Mouse (Mus musculus) heart, postnatal 0 days (tissue): ENCODE data around the gene Ppp1r15a. TPM values are rescaled to one million over a fixed set of nuclear protein-coding genes. Genes with fewer than 3 reads are reported as not detected.

ENCODE experiments used
- ATAC-seq: fragments of 200-750 bp; cut with Nextera tagmentation; 2 replicates; pipeline ENCODE4 v1.8.0; 2017; ENCODE audit warnings: low read depth, moderate number of reproducible peaks, moderate library complexity; ENCODE audit not compliant: insufficient read depth
- DNase-seq: peaks from one replicate; pipeline ENCODE4 v3.0.0-alpha.2; 2016; ENCODE audit warnings: low spot score
- H3K27ac ChIP-seq: fragments of 300-500 bp; sonication (generic); 2 replicates; pipeline ENCODE4 v1.5.1; 2014; ENCODE audit warnings: low read depth, mild to moderate bottlenecking
- H3K27me3 ChIP-seq: fragments of 300-500 bp; sonication (generic); 2 replicates; pipeline ENCODE4 v1.6.1; 2014; ENCODE audit warnings: low read length, mixed read lengths; ENCODE audit not compliant: control insufficient read depth, insufficient read depth
- H3K36me3 ChIP-seq: fragments of 300-500 bp; sonication (generic); replicated peaks from 2 replicates; pipeline ENCODE4 v1.6.1; 2014; ENCODE audit warnings: low read length, mixed read lengths; ENCODE audit not compliant: control insufficient read depth, insufficient read depth
- H3K4me1 ChIP-seq: fragments of 300-500 bp; sonication (generic); 2 replicates; pipeline ENCODE4 v1.6.1; 2014; ENCODE audit warnings: antibody characterized with exemption; ENCODE audit not compliant: control insufficient read depth, insufficient read depth
- H3K4me2 ChIP-seq: fragments of 300-500 bp; sonication (generic); 2 replicates; pipeline ENCODE4 v1.6.1; 2014; ENCODE audit warnings: low read depth, mild to moderate bottlenecking, low read length, moderate library complexity
- H3K4me3 ChIP-seq: fragments of 300-500 bp; sonication (generic); 2 replicates; pipeline ENCODE4 v1.5.1; 2014; ENCODE audit warnings: low read depth, low read length
- H3K9ac ChIP-seq: fragments of 300-500 bp; sonication (generic); replicated peaks from 2 replicates; pipeline ENCODE4 v1.6.1; 2014; ENCODE audit warnings: low read depth, low read length, mixed read lengths
- H3K9me3 ChIP-seq: fragments of 300-500 bp; sonication (generic); replicated peaks from 2 replicates; pipeline ENCODE4 v1.6.1; 2016; ENCODE audit warnings: low read length; ENCODE audit not compliant: control insufficient read depth
- CTCF ChIP-seq: IDR thresholded peaks from 2 replicates; pipeline ENCODE4 v1.5.1; 2016; ENCODE audit warnings: antibody characterized with exemption, control low read depth, low read depth
- EP300 ChIP-seq: IDR thresholded peaks from 2 replicates; pipeline ENCODE4 v1.6.1; 2016; ENCODE audit warnings: antibody characterized with exemption, low read depth
- WGBS: fragments of 180-500 bp; shearing (Covaris S2); extraction: QIAGEN DNeasy Blood & Tissue Kit; methylation state at CpG from one replicate; pipeline ENCODE4 v1.1.7; 2014; 5-methylcytosine and 5-hydroxymethylcytosine counted together
- polyA plus RNA-seq: library from polyadenylated mRNA; unstranded; fragments of >200 nt; fragmentation: Nextera tagmentation; extraction: Ambion mirVana; gene quantifications from 2 replicates; pipeline ENCODE4 v1.2.1, GENCODE M21; 2015
- total RNA-seq: library from RNA; depleted of rRNA; stranded (reverse); fragments of >200 nt; gene quantifications from 2 replicates; pipeline ENCODE4 v1.2.3, GENCODE M21; 2014; ENCODE audit warnings: low replicate concordance

The Ppp1r15a gene
- total and polyA plus RNA-seq, 2 experiments from 2014 or later: 10.6 to 22.8 TPM

- Histone ChIP-seq H3K9ac (no peak overlapping the region), H3K4me1 (no peaks in the 10 kb centered on the region), H3K36me3 (no peaks in the 10 kb centered on the region), H3K9me3 (no peaks in the 10 kb centered on the region), H3K27ac (no peak overlapping the region), H3K27me3 (no peaks in the 10 kb centered on the region), H3K4me3 (no peak overlapping the region), H3K4me2 (no peak overlapping the region)
- DNase-seq (no peak), ATAC-seq (no peak)
- TF ChIP-seq EP300: no peak
- no peak for TF ChIP-seq CTCF
- 92% methylated on average over 16 of the region's 16 CpGs for WGBS
Measured at GRCm38 (mm10) chr7:45549641-45550436, 23.8 kb upstream of the Ppp1r15a start.

GRCm38 (mm10) chr7:45544525-45544924 is 18.5 kb upstream of the Ppp1r15a start:
- 88% methylated on average over 1 of the region's 1 CpGs for WGBS

GRCm38 (mm10) chr7:45540213-45540612 is 14.1 kb upstream of the Ppp1r15a start:
- Histone ChIP-seq H3K9me3 (0 out of 2 replicates have a peak, but pooled peaks cover 4% of the 10 kb centered on the region), H3K9ac (no peak overlapping the region), H3K4me2 (no peak overlapping the region), H3K4me1 (0 out of 2 replicates have a peak, but pooled peaks cover 5% of the 10 kb centered on the region), H3K27me3 (no peaks in the 10 kb centered on the region), H3K36me3 (no peaks in the 10 kb centered on the region), H3K27ac (no peak overlapping the region), H3K4me3 (no peak overlapping the region)
- TF ChIP-seq CTCF (no peak), EP300 (no peak)
- ATAC-seq (no peak), DNase-seq (no peak)
- 68% methylated on average over 2 of the region's 2 CpGs for WGBS

More at GRCm38 (mm10) chr7:45544525-45544924, 18.5 kb upstream of the Ppp1r15a start:
- Histone ChIP-seq H3K4me1 (no peaks in the 10 kb centered on the region), H3K27me3 (no peaks in the 10 kb centered on the region), H3K27ac (no peak overlapping the region), H3K4me3 (no peak overlapping the region), H3K9me3 (0 out of 2 replicates have a peak, but pooled peaks cover 4% of the 10 kb centered on the region), H3K36me3 (no peaks in the 10 kb centered on the region), H3K9ac (no peak overlapping the region), H3K4me2 (no peak overlapping the region)
- no peak for ATAC-seq
- DNase-seq: no peak
- TF ChIP-seq EP300 (no peak), CTCF (no peak)

GRCm38 (mm10) chr7:45539095-45539494 is 13.0 kb upstream of the Ppp1r15a start:
- no peaks in the 10 kb centered on the region for H3K27me3 ChIP-seq
- ATAC-seq: no peak
- H3K36me3 ChIP-seq: no peaks in the 10 kb centered on the region
- 88% methylated on average over 3 of the region's 3 CpGs for WGBS
- no peak for TF ChIP-seq EP300
- TF ChIP-seq CTCF: no peak
- H3K9ac ChIP-seq: no peak overlapping the region
- H3K9me3 ChIP-seq: no peaks in the 10 kb centered on the region
- H3K4me2 ChIP-seq: no peak overlapping the region
- no peak overlapping the region for H3K4me3 ChIP-seq
- DNase-seq: no peak
- no peak overlapping the region for H3K27ac ChIP-seq
- 0 out of 2 replicates have a peak, but pooled peaks cover 5% of the 10 kb centered on the region for H3K4me1 ChIP-seq

GRCm38 (mm10) chr7:45538163-45539041 is 12.3 kb upstream of the Ppp1r15a start:
- Histone ChIP-seq H3K36me3 (no peaks in the 10 kb centered on the region), H3K4me2 (peak overlapping the region; percentile 82), H3K9ac (peak overlapping the region; percentile 34; the same call in 1 of the 2 replicates), H3K4me3 (peak overlapping the region; percentile 49), H3K4me1 (0 out of 2 replicates have a peak, but pooled peaks cover 5% of the 10 kb centered on the region), H3K27ac (no peak overlapping the region), H3K27me3 (no peaks in the 10 kb centered on the region), H3K9me3 (no peaks in the 10 kb centered on the region)
- DNase-seq: peak; percentile 78
- 2% methylated on average over 29 of the region's 29 CpGs for WGBS
- TF ChIP-seq CTCF (peak; percentile 35; the same call in 1 of the 2 replicates), EP300 (no peak)
- peak; percentile 75 for ATAC-seq
